Mouse (Mus musculus): ENCODE data around the gene Zfp622. TPM values are rescaled to one million over a fixed set of nuclear protein-coding genes. Genes with fewer than 3 reads are reported as not detected.

The Zfp622 gene
- polyA plus RNA-seq, 1 experiment from 2014 or later, result 38.8 TPM

GRCm38 (mm10) chr15:25949696-25950095 lies 34.5 kb upstream of the Zfp622 start:
- no peak overlapping the region for H3K27ac ChIP-seq (replicated peaks)
- no peak overlapping the region for H3K4me3 ChIP-seq
- H3K27me3 ChIP-seq, result no peaks in the 10 kb centered on the region
- ATAC-seq (ENCODE audit: low FRiP score, low read depth), result no peak
- H3K4me2 ChIP-seq, result no peak overlapping the region
- no peaks in the 10 kb centered on the region for H3K4me1 ChIP-seq (replicated peaks)
- 78% methylated on average over 9 of the region's 9 CpGs for WGBS
- no peaks in the 10 kb centered on the region for H3K9me3 ChIP-seq
- H3K9ac ChIP-seq, result no peak overlapping the region
- no peaks in the 10 kb centered on the region for H3K36me3 ChIP-seq

DNA sequence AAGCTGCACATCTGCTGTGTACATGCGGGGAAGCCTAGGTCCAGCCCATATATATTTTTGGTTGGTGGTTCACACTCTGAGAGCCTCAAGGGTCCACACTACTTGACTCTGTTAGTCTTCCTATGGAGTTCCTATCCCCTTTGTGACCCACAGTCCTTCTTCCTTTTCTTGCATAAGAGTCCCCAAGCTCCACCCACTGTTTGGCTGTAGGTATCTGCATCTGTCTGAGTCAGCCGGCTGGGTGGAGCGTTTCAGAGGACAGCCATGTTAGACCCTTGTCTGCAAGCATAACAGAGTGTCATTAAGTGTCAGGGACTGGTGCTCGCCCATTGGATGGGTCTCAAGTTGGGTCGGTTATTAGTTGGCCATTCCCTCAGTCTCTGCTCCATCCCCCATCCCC lies 33.6 kb upstream of the Zfp622 start:
- Histone ChIP-seq H3K36me3 (no peaks in the 10 kb centered on the region), H3K9ac (no peak overlapping the region), H3K4me3 (no peak overlapping the region), H3K4me2 (no peak overlapping the region), H3K4me1 (replicated peaks) (no peaks in the 10 kb centered on the region), H3K9me3 (no peaks in the 10 kb centered on the region), H3K27ac (replicated peaks) (no peak overlapping the region), H3K27me3 (no peaks in the 10 kb centered on the region)
- no peak for ATAC-seq (ENCODE audit: low FRiP score, low read depth)
- WGBS, result 83% methylated on average over 5 of the region's 5 CpGs

DNA sequence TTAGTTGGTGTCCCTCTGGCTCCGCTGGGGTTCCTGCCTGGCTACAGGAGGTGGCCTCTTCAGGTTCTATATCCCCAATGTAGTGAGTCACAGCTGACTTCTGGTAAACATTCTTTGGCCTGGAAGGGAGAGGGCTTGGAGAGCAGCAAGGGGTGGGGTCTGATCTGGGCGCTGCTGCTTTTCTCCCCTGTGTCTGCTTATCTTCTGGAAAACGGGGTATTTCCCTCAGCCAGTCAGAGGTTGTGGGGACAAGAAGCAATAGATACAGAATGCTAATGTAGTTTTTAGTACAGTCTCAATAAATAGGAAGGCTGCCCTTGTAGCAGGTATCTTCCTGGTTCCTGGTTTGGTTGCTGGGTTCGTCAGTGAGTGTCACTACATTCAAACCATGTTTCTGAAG lies 33.1 kb upstream of the Zfp622 start:
- Histone ChIP-seq H3K36me3 (no peaks in the 10 kb centered on the region), H3K4me1 (replicated peaks) (no peaks in the 10 kb centered on the region), H3K27ac (replicated peaks) (no peak overlapping the region), H3K9ac (no peak overlapping the region), H3K9me3 (no peaks in the 10 kb centered on the region), H3K4me2 (no peak overlapping the region), H3K4me3 (no peak overlapping the region), H3K27me3 (no peaks in the 10 kb centered on the region)
- ATAC-seq (ENCODE audit: low FRiP score, low read depth), result no peak
- 86% methylated on average over 4 of the region's 4 CpGs for WGBS

- Histone ChIP-seq H3K4me2 (no peak overlapping the region), H3K36me3 (no peaks in the 10 kb centered on the region), H3K27me3 (no peaks in the 10 kb centered on the region), H3K9ac (no peak overlapping the region), H3K27ac (replicated peaks) (no peak overlapping the region), H3K9me3 (no peaks in the 10 kb centered on the region), H3K4me3 (no peak overlapping the region), H3K4me1 (replicated peaks) (no peaks in the 10 kb centered on the region)
- 90% methylated on average over 5 of the region's 5 CpGs for WGBS
- ATAC-seq (ENCODE audit: low FRiP score, low read depth), result no peak
These were observed 28.2 kb upstream of the Zfp622 start for GRCm38 (mm10) chr15:25956001-25956400.

GRCm38 (mm10) chr15:25956422-25957117 lies 27.6 kb upstream of the Zfp622 start:
- WGBS, result 64% methylated on average over 11 of the region's 11 CpGs
- H3K4me2 ChIP-seq, result no peak overlapping the region
- ATAC-seq (ENCODE audit: low FRiP score, low read depth), result no peak
- H3K36me3 ChIP-seq, result no peaks in the 10 kb centered on the region
- H3K4me1 ChIP-seq (replicated peaks), result no peaks in the 10 kb centered on the region
- no peak overlapping the region for H3K27ac ChIP-seq (replicated peaks)
- H3K9ac ChIP-seq, result no peak overlapping the region
- no peaks in the 10 kb centered on the region for H3K27me3 ChIP-seq
- H3K4me3 ChIP-seq, result no peak overlapping the region
- H3K9me3 ChIP-seq, result no peaks in the 10 kb centered on the region

DNA sequence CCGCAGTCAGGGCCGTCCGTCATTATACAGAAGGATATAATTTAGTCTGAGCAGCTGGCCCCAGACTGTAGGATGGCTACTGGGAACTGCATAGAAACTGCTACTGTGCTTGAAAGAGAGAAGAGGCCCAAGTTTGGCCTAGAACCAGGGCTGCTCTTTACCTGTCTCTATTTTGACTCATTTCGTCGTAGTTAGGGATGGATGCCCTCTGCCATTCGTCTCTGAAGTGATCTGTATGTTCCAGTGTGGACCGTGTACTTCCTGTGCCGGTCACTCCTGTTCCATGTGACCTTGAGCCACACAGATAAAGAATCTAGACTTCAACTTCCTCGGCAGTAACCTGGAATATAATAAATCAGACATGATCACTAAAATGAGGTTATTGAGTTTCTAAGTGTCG lies 26.5 kb upstream of the Zfp622 start:
- 88% methylated on average over 10 of the region's 10 CpGs for WGBS
- H3K4me2 ChIP-seq, result no peak overlapping the region
- no peak overlapping the region for H3K4me3 ChIP-seq
- H3K9me3 ChIP-seq, result no peaks in the 10 kb centered on the region
- H3K4me1 ChIP-seq (replicated peaks), result no peaks in the 10 kb centered on the region
- no peaks in the 10 kb centered on the region for H3K36me3 ChIP-seq
- ATAC-seq (ENCODE audit: low FRiP score, low read depth), result no peak
- no peaks in the 10 kb centered on the region for H3K27me3 ChIP-seq
- H3K27ac ChIP-seq (replicated peaks), result no peak overlapping the region
- H3K9ac ChIP-seq, result no peak overlapping the region

GRCm38 (mm10) chr15:25959375-25959774 lies 24.8 kb upstream of the Zfp622 start:
- Histone ChIP-seq H3K27me3 (no peaks in the 10 kb centered on the region), H3K9me3 (no peaks in the 10 kb centered on the region), H3K9ac (no peak overlapping the region), H3K27ac (replicated peaks) (no peak overlapping the region), H3K4me3 (no peak overlapping the region), H3K4me2 (no peak overlapping the region), H3K36me3 (no peaks in the 10 kb centered on the region), H3K4me1 (replicated peaks) (no peaks in the 10 kb centered on the region)
- ATAC-seq (ENCODE audit: low FRiP score, low read depth), result peak; percentile 90
- WGBS, result 38% methylated on average over 5 of the region's 5 CpGs

DNA sequence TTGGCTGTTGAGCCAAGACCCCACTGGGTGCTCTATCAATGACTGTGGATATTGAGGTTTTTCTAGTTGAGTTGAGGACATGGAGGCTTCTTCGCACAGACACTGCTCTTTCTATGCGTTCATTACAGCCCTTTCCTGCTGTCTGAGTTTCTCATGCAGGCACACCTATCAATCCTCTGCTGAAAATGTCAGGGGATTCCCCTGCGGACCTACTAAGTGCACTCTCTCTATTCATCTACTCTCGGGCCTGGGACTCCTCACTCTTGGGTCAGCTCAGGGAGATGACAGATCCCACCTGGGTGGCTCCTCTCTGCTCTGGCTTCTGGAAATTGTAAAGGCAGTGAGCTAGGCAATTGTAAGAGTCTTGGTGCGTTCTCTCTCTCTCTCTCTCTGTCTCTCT lies 23.9 kb upstream of the Zfp622 start:
- H3K36me3 ChIP-seq, result no peaks in the 10 kb centered on the region
- H3K4me1 ChIP-seq (replicated peaks), result no peaks in the 10 kb centered on the region
- 85% methylated on average over 5 of the region's 5 CpGs for WGBS

GRCm38 (mm10) chr15:25966220-25966774 lies 17.9 kb upstream of the Zfp622 start:
- no peak for ATAC-seq (ENCODE audit: low FRiP score, low read depth)
- Histone ChIP-seq H3K27me3 (no peaks in the 10 kb centered on the region), H3K4me1 (replicated peaks) (no peaks in the 10 kb centered on the region), H3K9me3 (no peaks in the 10 kb centered on the region), H3K36me3 (no peaks in the 10 kb centered on the region), H3K27ac (replicated peaks) (no peak overlapping the region), H3K4me3 (no peak overlapping the region), H3K9ac (no peak overlapping the region), H3K4me2 (no peak overlapping the region)
- 78% methylated on average over 6 of the region's 6 CpGs for WGBS

More for the DNA sequence above, 23.9 kb upstream of the Zfp622 start:
- H3K9me3 ChIP-seq, result no peaks in the 10 kb centered on the region
- no peak overlapping the region for H3K4me2 ChIP-seq
- no peaks in the 10 kb centered on the region for H3K27me3 ChIP-seq
- H3K4me3 ChIP-seq, result no peak overlapping the region
- H3K27ac ChIP-seq (replicated peaks), result no peak overlapping the region
- no peak overlapping the region for H3K9ac ChIP-seq
- ATAC-seq (ENCODE audit: low FRiP score, low read depth), result no peak

DNA sequence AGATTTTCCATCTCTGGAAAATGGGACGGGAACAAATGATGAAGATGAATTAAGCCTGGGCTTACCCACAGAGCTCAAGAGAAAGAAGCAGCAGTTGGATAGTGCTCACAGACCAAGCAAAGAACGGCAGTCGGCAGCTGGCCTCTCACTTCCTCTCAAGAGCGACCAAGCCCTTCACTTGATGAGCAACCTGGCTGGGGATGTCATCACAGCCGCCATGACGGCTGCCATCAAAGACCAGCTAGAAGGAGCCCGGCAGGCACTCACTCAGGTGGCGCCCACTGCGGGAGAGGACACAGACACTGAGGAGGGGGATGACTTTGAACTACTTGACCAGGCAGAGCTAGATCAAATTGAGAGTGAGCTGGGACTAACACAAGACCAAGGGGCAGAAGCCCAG lies 12.6 kb upstream of the Zfp622 start:
- Histone ChIP-seq H3K9me3 (no peaks in the 10 kb centered on the region), H3K4me1 (replicated peaks) (no peaks in the 10 kb centered on the region), H3K9ac (no peak overlapping the region), H3K4me2 (no peak overlapping the region), H3K27ac (replicated peaks) (no peak overlapping the region), H3K4me3 (no peak overlapping the region), H3K36me3 (no peaks in the 10 kb centered on the region), H3K27me3 (no peaks in the 10 kb centered on the region)
- ATAC-seq (ENCODE audit: low FRiP score, low read depth), result no peak
- 89% methylated on average over 9 of the region's 9 CpGs for WGBS

DNA sequence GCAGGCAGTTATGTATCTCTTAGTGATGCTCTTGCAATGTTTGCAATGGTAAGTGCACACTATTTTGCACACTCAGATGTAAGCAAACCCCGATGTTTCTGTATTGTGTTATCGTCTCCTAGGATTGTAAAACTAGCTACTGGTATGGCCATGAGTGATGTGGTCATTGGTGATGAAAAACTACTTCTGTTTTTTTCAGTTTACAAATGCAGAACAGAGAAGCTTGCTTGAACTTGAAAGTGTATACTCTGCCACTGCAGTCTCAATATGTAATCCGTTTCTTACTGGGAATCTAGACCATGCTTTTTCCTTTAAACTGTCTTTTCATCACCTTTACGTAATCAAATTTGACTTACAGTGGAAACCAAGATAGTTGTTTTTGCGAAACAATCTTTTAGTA lies 11.4 kb upstream of the Zfp622 start:
- Histone ChIP-seq H3K27me3 (no peaks in the 10 kb centered on the region), H3K36me3 (no peaks in the 10 kb centered on the region), H3K9me3 (no peaks in the 10 kb centered on the region), H3K27ac (replicated peaks) (no peak overlapping the region), H3K4me1 (replicated peaks) (no peaks in the 10 kb centered on the region), H3K4me2 (no peak overlapping the region), H3K4me3 (no peak overlapping the region), H3K9ac (no peak overlapping the region)
- ATAC-seq (ENCODE audit: low FRiP score, low read depth), result no peak
- 92% methylated on average over 5 of the region's 5 CpGs for WGBS

DNA sequence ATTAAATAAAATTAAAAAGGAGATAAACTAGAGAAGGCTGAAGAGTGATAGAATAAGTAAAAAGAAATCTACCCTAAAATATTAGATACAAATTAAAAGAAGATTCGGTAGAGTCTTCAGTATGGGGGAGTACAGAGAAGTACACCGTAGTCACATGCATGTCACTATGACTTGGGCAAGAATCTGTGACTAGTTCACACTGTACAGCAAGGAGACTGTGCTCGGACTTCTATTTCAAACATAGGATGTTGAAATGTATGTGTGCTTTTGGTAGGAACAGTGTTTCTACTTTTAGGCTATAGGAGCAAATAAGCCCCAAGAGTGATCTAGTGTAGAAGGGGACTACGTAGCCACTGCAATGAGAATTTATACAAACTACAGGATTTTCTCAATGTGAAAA lies 9.8 kb upstream of the Zfp622 start:
- no peaks in the 10 kb centered on the region for H3K9me3 ChIP-seq
- no peaks in the 10 kb centered on the region for H3K27me3 ChIP-seq
- no peak overlapping the region for H3K27ac ChIP-seq (replicated peaks)
- H3K4me3 ChIP-seq, result no peak overlapping the region
- ATAC-seq (ENCODE audit: low FRiP score, low read depth), result no peak
- H3K4me2 ChIP-seq, result no peak overlapping the region
- no peak overlapping the region for H3K9ac ChIP-seq
- no peaks in the 10 kb centered on the region for H3K4me1 ChIP-seq (replicated peaks)
- H3K36me3 ChIP-seq, result no peaks in the 10 kb centered on the region
- WGBS, result 95% methylated on average over 4 of the region's 4 CpGs

DNA sequence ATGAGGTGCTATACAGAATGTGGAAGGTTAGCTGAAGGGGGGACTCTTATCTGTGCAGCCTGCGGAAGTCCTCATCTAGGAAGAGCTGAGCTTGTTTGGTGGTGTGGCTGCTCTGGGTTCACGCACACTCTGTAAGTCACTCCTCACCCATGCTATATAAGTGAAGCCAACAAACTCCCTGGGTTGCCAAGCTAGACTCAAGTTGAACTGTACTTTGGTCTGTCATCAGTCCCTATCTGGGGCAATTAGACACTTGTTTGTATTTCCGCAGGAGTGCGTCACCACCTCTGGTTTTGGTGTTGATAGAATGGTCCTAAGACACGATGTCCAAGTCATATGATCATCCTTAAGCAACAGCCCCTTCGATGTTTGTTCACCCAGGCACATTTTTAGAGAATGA lies 8.4 kb upstream of the Zfp622 start:
- WGBS, result 92% methylated on average over 6 of the region's 6 CpGs
- no peak overlapping the region for H3K4me2 ChIP-seq
- H3K27me3 ChIP-seq, result no peaks in the 10 kb centered on the region
- no peak for ATAC-seq (ENCODE audit: low FRiP score, low read depth)
- H3K9me3 ChIP-seq, result no peaks in the 10 kb centered on the region
- H3K9ac ChIP-seq, result no peak overlapping the region
- no peak overlapping the region for H3K4me3 ChIP-seq
- H3K4me1 ChIP-seq (replicated peaks), result no peaks in the 10 kb centered on the region
- no peaks in the 10 kb centered on the region for H3K36me3 ChIP-seq
- no peak overlapping the region for H3K27ac ChIP-seq (replicated peaks)
